Mouse (Mus musculus) testis, postnatal 14 days (tissue): ENCODE measurements around the gene Pbx4.

Source experiments
- DNase-seq: peaks from one replicate; pipeline ENCODE4 v3.0.0; 2021; ENCODE audit warnings: low spot score

Pbx4 gene

DNA sequence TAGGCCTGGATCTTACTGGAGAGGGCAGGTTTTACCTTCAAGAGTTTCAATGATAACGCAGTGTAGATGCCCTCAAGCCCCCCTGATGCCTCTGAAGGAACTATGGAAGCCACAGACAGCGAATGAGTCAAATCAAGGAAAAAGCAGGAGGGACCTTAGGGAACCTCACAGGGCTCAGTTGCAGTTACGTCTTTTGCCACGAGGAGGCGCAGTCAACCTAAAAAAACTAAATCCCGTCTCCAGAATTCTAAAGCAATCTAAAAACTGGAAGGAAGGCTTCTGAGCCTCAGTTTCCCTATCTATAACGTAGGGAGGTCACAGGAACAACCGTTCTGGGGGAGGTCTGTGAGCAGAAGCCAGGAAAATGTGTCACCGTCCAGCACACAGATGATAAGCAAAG lies 41.9 kb downstream of the Pbx4 start:
- no peak for DNase-seq

DNA sequence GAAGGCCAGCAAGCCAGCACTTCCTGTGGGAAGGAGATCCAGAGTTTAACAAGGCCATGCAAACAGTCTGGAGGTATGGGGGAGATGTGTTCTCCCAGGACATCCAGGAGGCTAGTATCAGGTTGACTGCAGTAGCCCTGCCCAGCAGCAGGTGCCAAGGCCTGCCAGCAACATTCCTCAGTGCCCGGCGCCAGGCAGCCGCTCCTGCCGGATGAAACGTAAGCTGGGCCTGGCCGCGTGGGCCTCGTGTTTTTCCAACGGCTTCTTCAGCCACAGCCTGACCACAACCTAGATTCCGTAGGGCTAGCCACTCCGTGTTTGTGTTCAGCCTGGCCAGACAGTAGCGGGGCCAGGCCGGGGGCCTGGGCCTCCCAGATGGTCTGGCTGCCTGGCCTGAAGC lies 42.4 kb downstream of the Pbx4 start:
- DNase-seq: no peak

DNA sequence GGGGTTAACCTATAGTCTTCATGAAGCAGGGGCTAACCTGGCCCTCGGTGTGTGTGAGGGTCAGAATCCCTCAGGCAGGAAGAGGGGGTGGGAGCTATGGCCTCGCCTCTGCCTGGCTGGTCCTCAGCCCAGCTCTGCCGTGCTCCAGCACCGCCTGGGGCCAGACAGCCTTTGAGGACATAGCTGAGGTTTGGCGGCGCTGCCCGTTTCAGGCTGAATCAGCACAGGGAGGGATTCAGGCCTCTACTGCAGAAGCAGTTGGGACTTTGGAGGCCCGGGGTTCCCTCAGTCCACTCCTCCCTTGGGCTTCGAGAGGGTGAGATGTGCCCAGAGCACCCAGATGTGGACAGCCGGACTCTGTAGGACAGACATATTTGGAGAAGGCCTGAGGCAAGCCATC lies 43.8 kb downstream of the Pbx4 start:
- DNase-seq: no peak

DNA sequence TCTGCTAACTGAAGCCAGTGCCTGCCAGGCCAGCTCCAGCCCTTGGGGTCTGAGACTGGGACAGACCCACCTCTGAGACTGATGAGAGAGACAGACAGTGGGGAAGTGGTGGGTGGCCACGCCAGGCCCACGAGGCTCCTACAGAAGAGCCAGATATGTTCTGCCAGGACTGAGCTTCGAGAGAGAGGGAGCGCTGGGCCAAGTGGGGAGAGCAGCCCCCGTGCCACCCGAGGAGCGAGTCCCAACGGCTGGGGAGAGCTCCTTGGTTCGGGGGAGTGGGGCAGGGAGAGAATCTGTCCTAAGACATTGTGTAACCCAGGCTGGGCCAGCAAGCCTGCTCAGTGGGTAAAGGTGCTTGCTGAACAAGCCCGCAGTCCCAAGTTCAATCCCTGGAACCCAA lies 44.7 kb downstream of the Pbx4 start:
- DNase-seq: no peak

GRCm38 (mm10) chr8:69877396-69877795 lies 45.1 kb downstream of the Pbx4 start:
- no peak for DNase-seq

- DNase-seq: no peak
These were observed 45.7 kb downstream of the Pbx4 start for GRCm38 (mm10) chr8:69877992-69878391.

DNA sequence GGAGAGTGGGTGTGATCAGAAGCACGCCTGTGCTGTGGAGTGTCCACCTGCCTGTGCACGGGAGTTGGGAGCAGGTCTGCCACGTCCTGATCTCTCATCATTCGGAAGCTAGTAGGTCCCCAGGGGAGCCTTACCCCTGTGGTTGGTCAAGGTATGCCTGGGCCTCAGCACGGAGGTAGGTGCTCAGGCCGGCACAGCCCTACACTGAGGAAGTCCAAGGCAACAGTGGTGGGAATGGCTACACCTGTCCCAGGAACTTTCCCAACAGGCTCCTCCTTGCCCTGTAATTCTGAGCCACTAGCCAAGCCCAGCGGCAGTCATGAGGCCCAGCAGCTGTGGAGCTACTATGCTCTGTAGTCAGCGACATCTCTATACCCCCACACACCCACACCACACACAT lies 47.4 kb downstream of the Pbx4 start:
- DNase-seq: no peak

DNA sequence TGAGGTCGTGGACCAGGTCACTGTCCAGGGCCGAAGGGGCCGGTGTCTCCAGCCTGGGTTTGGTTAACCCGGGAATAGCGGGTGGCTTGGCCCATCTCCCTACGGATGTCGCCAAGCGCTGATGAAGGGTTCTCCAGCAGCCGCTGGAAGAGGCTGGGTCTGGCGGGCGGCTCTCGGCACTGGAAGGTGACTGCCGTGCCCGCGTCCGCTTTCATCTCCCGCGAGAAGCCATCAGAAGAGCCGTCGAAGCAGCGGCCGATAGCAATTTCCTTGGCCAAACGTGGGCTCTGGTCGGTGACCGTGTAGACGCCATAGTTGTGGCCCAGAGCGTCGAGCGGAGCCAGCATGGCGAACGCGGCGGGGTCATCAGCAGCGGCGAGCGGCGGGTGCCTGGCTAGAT lies 48.5 kb downstream of the Pbx4 start:
- no peak for DNase-seq

DNA sequence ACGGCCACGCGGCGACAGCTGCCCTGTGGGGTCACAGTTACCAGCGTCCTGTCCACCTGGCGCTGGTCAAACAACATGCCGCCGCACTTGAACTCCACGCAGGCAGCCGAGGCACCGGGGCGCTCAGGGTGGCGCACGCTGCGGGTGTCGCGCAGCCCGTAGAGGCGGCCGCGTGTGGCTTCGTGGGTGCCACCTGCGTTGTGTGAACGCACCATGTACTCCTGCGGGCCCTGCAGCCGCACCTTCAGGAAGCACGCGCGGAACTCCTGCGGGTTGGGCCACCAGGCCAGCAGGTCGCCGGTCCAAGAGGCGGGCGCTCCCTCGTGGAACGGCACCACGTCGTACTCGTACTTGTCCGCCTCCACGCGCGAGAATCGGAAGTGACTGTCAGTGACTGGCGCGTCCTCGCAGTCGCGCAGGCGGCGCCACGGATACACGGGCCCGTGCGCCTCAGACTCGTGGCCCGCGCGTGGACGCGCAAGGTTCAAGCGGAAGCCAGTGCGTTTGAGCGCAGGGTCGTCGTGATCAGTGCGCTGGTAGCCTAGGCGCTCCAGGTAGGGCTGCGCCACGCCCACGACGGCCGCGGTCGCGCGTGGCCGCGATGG lies 49.1 kb downstream of the Pbx4 start:
- DNase-seq: no peak

GRCm38 (mm10) chr8:69882021-69882756 lies 49.9 kb downstream of the Pbx4 start:
- DNase-seq: peak; percentile 87

- no peak for DNase-seq
These were observed 50.7 kb downstream of the Pbx4 start for GRCm38 (mm10) chr8:69882833-69883600.

DNA sequence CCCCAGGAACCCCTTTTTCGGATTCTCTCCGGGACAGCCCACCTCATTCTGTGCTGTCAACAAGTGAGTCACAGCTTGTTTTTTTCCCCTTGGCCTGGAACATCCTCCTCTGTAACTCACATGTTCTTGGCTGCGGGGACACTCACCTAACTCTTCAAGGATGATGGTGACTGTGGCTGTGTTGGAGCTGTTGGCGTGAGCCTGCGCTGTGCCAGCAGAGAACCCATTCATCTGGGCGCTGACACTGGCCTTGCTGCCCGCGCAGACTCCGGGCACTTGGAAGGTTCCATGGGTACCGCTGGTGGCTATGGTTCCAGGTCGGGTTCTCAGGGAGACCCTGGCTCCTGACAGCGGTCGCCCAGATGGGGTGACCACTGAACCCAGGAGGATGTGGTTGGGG lies 51.9 kb downstream of the Pbx4 start:
- no peak for DNase-seq

- DNase-seq: no peak
These were observed 55.3 kb downstream of the Pbx4 start, which contains the start of gene Cilp2 for GRCm38 (mm10) chr8:69887289-69888243. Gene Cilp2, minus strand, starts transcription at chr8:69887687.

- no peak for DNase-seq
These were observed 56.1 kb downstream of the Pbx4 start for GRCm38 (mm10) chr8:69888244-69888866.

- no peak for DNase-seq
These were observed 56.6 kb downstream of the Pbx4 start for GRCm38 (mm10) chr8:69888902-69889301.

DNA sequence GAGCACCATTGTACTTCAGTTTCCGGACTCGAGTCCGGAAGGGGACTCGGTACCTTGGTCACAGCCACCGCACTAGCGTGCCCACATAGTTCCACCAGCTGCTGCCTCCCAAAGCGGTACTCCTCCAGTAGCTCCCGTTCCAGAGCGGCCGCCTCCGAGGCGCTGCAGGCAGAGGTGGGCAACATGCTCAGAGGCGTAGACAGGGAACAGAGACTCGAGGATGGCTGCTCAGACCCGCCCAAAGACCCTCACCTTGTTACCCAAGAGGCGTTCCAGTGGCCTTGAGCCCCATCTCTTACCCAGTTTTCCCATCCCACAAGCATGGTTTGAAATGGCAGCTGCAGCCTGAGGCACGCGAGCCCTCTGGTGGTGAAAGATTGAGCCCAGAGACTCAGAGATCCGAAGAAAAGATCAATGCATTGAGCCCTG lies 58.5 kb downstream of the Pbx4 start:
- no peak for DNase-seq

GRCm38 (mm10) chr8:69893863-69894262 lies 61.6 kb downstream of the Pbx4 start:
- DNase-seq: no peak

DNA sequence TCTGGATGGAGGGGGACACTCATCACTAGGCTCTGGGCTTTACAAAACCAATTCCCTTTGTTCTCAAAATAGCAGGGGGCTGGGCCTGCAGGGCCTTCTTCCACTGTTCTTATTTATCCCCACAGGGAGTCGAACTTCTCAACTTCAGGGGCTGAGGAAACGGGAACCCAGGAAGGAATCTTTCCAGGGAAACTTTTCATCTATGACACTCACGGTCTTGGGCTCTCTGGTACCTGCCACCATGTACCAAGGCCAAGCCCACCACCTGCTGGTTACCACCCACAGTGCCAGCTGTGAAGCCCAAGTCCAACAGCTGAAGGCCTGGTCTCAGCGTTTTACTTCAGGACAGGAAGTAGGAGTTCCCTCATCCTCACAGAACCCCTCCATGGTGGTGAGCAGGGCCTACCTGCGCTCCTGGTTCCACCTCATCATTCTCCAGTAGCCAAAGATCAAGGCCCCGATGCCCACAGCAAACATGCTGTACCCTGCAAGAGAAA lies 62.6 kb downstream of the Pbx4 start:
- no peak for DNase-seq

- DNase-seq: no peak
These were observed 63.6 kb downstream of the Pbx4 start for GRCm38 (mm10) chr8:69895772-69896451.

DNA sequence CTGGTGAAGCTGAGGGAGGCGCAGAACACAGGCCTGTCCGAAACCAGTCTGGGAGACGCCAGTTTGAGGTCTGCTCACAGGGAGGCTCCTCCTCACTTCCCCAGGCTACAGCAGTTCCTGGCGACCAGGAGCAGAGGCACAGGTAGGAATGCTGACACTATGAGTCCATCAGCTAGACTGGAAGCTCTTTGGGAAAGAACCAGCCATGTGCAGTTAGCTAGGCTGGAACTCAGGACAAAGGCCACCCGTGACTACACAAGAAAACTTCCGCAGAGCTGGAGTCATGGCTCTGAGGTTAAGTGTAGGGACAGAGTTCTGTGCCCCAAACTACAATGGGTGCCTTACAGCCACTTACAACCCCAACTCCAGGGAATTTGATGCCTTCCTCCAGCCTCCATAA lies 65.6 kb downstream of the Pbx4 start:
- no peak for DNase-seq

- no peak for DNase-seq
These were observed 67.6 kb downstream of the Pbx4 start for GRCm38 (mm10) chr8:69899876-69900275.
